Mouse (Mus musculus): ENCODE measurements around the gene S1pr2.

GRCm38 (mm10) chr9:21011846-21012312 lies 35.3 kb upstream of the S1pr2 start:
- no peak for TF ChIP-seq CTCF (IDR thresholded peaks at IDR 0.05; ENCODE audit: low read depth)
- TF ChIP-seq EP300 (IDR thresholded peaks at IDR 0.05; ENCODE audit: low read depth), result no peak

Measured in liver, embryonic 14.5 days (tissue).